Mouse (Mus musculus): Measurements from ENCODE around the gene Mfrp. TPM values are rescaled to one million over a fixed set of nuclear protein-coding genes. Genes with fewer than 3 reads are reported as not detected.

The Mfrp gene
- polyA plus RNA-seq, 2 experiments, result 0.08 to 0.18 TPM

- Histone ChIP-seq H3K36me3 (ENCODE audit: control insufficient read depth, insufficient read depth, low read length) (no peaks in the 10 kb centered on the region), H3K9me3 (ENCODE audit: control insufficient read depth, low read length) (no peaks in the 10 kb centered on the region), H3K27me3 (ENCODE audit: control insufficient read depth, insufficient read depth, low read length) (no peaks in the 10 kb centered on the region), H3K4me3 (replicated peaks; ENCODE audit: low read length) (no peak overlapping the region), H3K27ac (replicated peaks; ENCODE audit: low read depth, low read length) (no peak overlapping the region), H3K4me2 (replicated peaks; ENCODE audit: low read depth, low read length, severe bottlenecking) (no peak overlapping the region), H3K9ac (ENCODE audit: low read depth, low read length, severe bottlenecking) (no peak overlapping the region), H3K4me1 (ENCODE audit: control insufficient read depth, insufficient read depth, low read length) (peaks cover 14% of the 10 kb centered on the region)
- TF ChIP-seq POLR2A (IDR thresholded peaks at IDR 0.05; ENCODE audit: borderline replicate concordance, extremely low read depth, insufficient read depth, insufficient read length), result no peak
- ATAC-seq (ENCODE audit: low FRiP score, low read depth) (no peak), DNase-seq (ENCODE audit: low spot score) (no peak)
- WGBS, result 31% methylated on average over 11 of the region's 11 CpGs
Observed at GRCm38 (mm10) chr9:44071914-44072598, 29.5 kb upstream of the Mfrp start.

- Histone ChIP-seq H3K36me3 (ENCODE audit: control insufficient read depth, insufficient read depth, low read length) (no peaks in the 10 kb centered on the region), H3K9me3 (ENCODE audit: control insufficient read depth, low read length) (no peaks in the 10 kb centered on the region), H3K4me2 (replicated peaks; ENCODE audit: low read depth, low read length, severe bottlenecking) (no peak overlapping the region), H3K27me3 (ENCODE audit: control insufficient read depth, insufficient read depth, low read length) (no peaks in the 10 kb centered on the region), H3K9ac (ENCODE audit: low read depth, low read length, severe bottlenecking) (no peak overlapping the region), H3K4me1 (ENCODE audit: control insufficient read depth, insufficient read depth, low read length) (peaks cover 10% of the 10 kb centered on the region), H3K27ac (replicated peaks; ENCODE audit: low read depth, low read length) (no peak overlapping the region), H3K4me3 (replicated peaks; ENCODE audit: low read length) (no peak overlapping the region)
- WGBS, result 35% methylated on average over 4 of the region's 4 CpGs
- DNase-seq (ENCODE audit: low spot score) (no peak), ATAC-seq (ENCODE audit: low FRiP score, low read depth) (no peak)
- TF ChIP-seq POLR2A (IDR thresholded peaks at IDR 0.05; ENCODE audit: borderline replicate concordance, extremely low read depth, insufficient read depth, insufficient read length), result no peak
Observed at GRCm38 (mm10) chr9:44072599-44072915, 29.0 kb upstream of the Mfrp start.

GRCm38 (mm10) chr9:44073115-44073514, 28.4 kb upstream of the Mfrp start:
- no peaks in the 10 kb centered on the region for H3K27me3 ChIP-seq (ENCODE audit: control insufficient read depth, insufficient read depth, low read length)
- DNase-seq (ENCODE audit: low spot score), result no peak
- peaks cover 9% of the 10 kb centered on the region for H3K4me1 ChIP-seq (ENCODE audit: control insufficient read depth, insufficient read depth, low read length)
- WGBS, result 69% methylated on average over 5 of the region's 5 CpGs
- H3K9ac ChIP-seq (ENCODE audit: low read depth, low read length, severe bottlenecking), result no peak overlapping the region
- no peak overlapping the region for H3K27ac ChIP-seq (replicated peaks; ENCODE audit: low read depth, low read length)
- no peaks in the 10 kb centered on the region for H3K9me3 ChIP-seq (ENCODE audit: control insufficient read depth, low read length)
- no peak overlapping the region for H3K4me3 ChIP-seq (replicated peaks; ENCODE audit: low read length)
- no peaks in the 10 kb centered on the region for H3K36me3 ChIP-seq (ENCODE audit: control insufficient read depth, insufficient read depth, low read length)
- ATAC-seq (ENCODE audit: low FRiP score, low read depth), result no peak
- H3K4me2 ChIP-seq (replicated peaks; ENCODE audit: low read depth, low read length, severe bottlenecking), result no peak overlapping the region
- no peak for TF ChIP-seq POLR2A (IDR thresholded peaks at IDR 0.05; ENCODE audit: borderline replicate concordance, extremely low read depth, insufficient read depth, insufficient read length)

GRCm38 (mm10) chr9:44074395-44075275, 26.9 kb upstream of the Mfrp start:
- H3K27ac ChIP-seq (replicated peaks; ENCODE audit: low read depth, low read length), result no peak overlapping the region
- no peaks in the 10 kb centered on the region for H3K36me3 ChIP-seq (ENCODE audit: control insufficient read depth, insufficient read depth, low read length)
- H3K4me1 ChIP-seq (ENCODE audit: control insufficient read depth, insufficient read depth, low read length), result peaks cover 15% of the 10 kb centered on the region
- no peaks in the 10 kb centered on the region for H3K9me3 ChIP-seq (ENCODE audit: control insufficient read depth, low read length)
- no peak for DNase-seq (ENCODE audit: low spot score)
- ATAC-seq (ENCODE audit: low FRiP score, low read depth), result no peak
- H3K4me2 ChIP-seq (replicated peaks; ENCODE audit: low read depth, low read length, severe bottlenecking), result no peak overlapping the region
- H3K27me3 ChIP-seq (ENCODE audit: control insufficient read depth, insufficient read depth, low read length), result no peaks in the 10 kb centered on the region
- no peak overlapping the region for H3K4me3 ChIP-seq (replicated peaks; ENCODE audit: low read length)
- WGBS, result 63% methylated on average over 9 of the region's 9 CpGs
- TF ChIP-seq POLR2A (IDR thresholded peaks at IDR 0.05; ENCODE audit: borderline replicate concordance, extremely low read depth, insufficient read depth, insufficient read length), result no peak
- H3K9ac ChIP-seq (ENCODE audit: low read depth, low read length, severe bottlenecking), result no peak overlapping the region

GRCm38 (mm10) chr9:44075276-44075995, 26.1 kb upstream of the Mfrp start:
- H3K4me2 ChIP-seq (replicated peaks; ENCODE audit: low read depth, low read length, severe bottlenecking), result no peak overlapping the region
- DNase-seq (ENCODE audit: low spot score) (no peak), ATAC-seq (ENCODE audit: low FRiP score, low read depth) (no peak)
- TF ChIP-seq POLR2A (IDR thresholded peaks at IDR 0.05; ENCODE audit: borderline replicate concordance, extremely low read depth, insufficient read depth, insufficient read length), result no peak
- 71% methylated on average over 24 of the region's 24 CpGs for WGBS
- peaks cover 17% of the 10 kb centered on the region for H3K4me1 ChIP-seq (ENCODE audit: control insufficient read depth, insufficient read depth, low read length)
- no peak overlapping the region for H3K27ac ChIP-seq (replicated peaks; ENCODE audit: low read depth, low read length)
- no peaks in the 10 kb centered on the region for H3K36me3 ChIP-seq (ENCODE audit: control insufficient read depth, insufficient read depth, low read length)
- H3K4me3 ChIP-seq (replicated peaks; ENCODE audit: low read length), result no peak overlapping the region
- no peak overlapping the region for H3K9ac ChIP-seq (ENCODE audit: low read depth, low read length, severe bottlenecking)
- no peaks in the 10 kb centered on the region for H3K9me3 ChIP-seq (ENCODE audit: control insufficient read depth, low read length)
- no peaks in the 10 kb centered on the region for H3K27me3 ChIP-seq (ENCODE audit: control insufficient read depth, insufficient read depth, low read length)
